Mouse (Mus musculus) myocyte (in vitro differentiated cells): ENCODE results near the gene E030018B13Rik. TPM values are rescaled to one million over a fixed set of nuclear protein-coding genes. Genes with fewer than 3 reads are reported as not detected.

Experiments
- H3K27me3 ChIP-seq: one replicate; pipeline ENCODE4 v1.6.1; 2011; ENCODE audit not compliant: control insufficient read depth, insufficient read depth, insufficient read length
- H3K36me3 ChIP-seq: one replicate; pipeline ENCODE4 v1.6.1; 2011; ENCODE audit not compliant: control insufficient read depth, insufficient read depth
- H3K4me2 ChIP-seq: one replicate; pipeline ENCODE4 v1.6.1; 2011; ENCODE audit warnings: low read depth, control low read depth
- H3K4me3 ChIP-seq: one replicate; pipeline ENCODE4 v1.5.1; 2011; ENCODE audit warnings: mild to moderate bottlenecking, control low read depth, moderate library complexity
- H3K79me2 ChIP-seq: one replicate; pipeline ENCODE4 v1.6.1; 2011; ENCODE audit not compliant: control insufficient read depth, insufficient read depth
- H3ac ChIP-seq: one replicate; pipeline ENCODE4 v1.6.1; 2011; ENCODE audit not compliant: control insufficient read depth, insufficient read length
- TCF12 ChIP-seq: IDR thresholded peaks from one replicate; pipeline ENCODE4 v1.6.1; 2011; ENCODE audit warnings: mild to moderate bottlenecking, control low read depth; ENCODE audit not compliant: poor library complexity, insufficient read depth, severe bottlenecking
- USF1 ChIP-seq: IDR thresholded peaks from one replicate; pipeline ENCODE4 v1.6.1; 2011; ENCODE audit warnings: low read depth, mild to moderate bottlenecking, control low read depth, moderate library complexity
- polyA plus RNA-seq: library from polyadenylated mRNA; unstranded; fragments of >200 nt; fragmentation: generic; extraction: Trizol; gene quantifications from one replicate; pipeline ENCODE4 v1.2.1, GENCODE M21; 2012; ENCODE audit warnings: missing spikeins

E030018B13Rik gene
- polyA plus RNA-seq, 1 experiment = 0.17 TPM

DNA sequence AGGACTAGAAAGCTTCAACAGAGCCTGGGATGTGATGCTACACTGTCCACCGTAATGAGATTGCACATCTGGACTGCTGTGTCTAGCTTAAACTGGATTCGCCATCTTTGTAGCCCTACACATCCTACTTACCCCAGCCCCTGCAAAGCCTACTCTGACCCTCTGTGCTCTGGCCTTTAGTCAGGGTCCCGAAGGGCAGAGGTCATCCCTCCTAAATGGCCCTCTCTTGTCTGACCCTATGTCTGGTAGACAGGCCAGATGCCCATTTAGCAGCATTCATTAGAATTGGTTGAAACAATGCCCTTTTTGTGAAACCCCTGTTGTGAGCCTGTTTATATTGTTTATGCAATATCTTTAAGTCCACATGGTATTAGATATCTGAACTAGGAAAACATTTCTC lies 53.3 kb downstream of the E030018B13Rik start:
- Histone ChIP-seq H3K27me3 (no peaks in the 10 kb centered on the region), H3K79me2 (no peaks in the 10 kb centered on the region), H3ac (no peak overlapping the region), H3K4me3 (no peak overlapping the region), H3K4me2 (no peak overlapping the region), H3K36me3 (no peaks in the 10 kb centered on the region)
- TF ChIP-seq USF1 = no peak
- TF ChIP-seq TCF12 = no peak

Other genes with a start within 250 kb of the E030018B13Rik start
- gene Klf13, start 22.1 kb downstream of the E030018B13Rik start, polyA plus RNA-seq = 30.4 TPM
- 0.17 TPM for gene Trpm1, start 237.0 kb downstream of the E030018B13Rik start, polyA plus RNA-seq